Mouse (Mus musculus): ENCODE data around the gene Khdrbs2. TPM values are rescaled to one million over a fixed set of nuclear protein-coding genes. Genes with fewer than 3 reads are reported as not detected.

Gene Khdrbs2
- polyA plus RNA-seq (2017; shearing (Covaris generic)), result not detected

GRCm38 (mm10) chr1:32172506-32173239 is at the start of gene Khdrbs2:
Gene Khdrbs2 (plus strand): TSS chr1:32172714.

GRCm38 (mm10) chr1:32547194-32547593 is 374.7 kb downstream of the Khdrbs2 start, which contains the start of gene Gm5415:
Gene Gm5415 (minus strand): TSS chr1:32547294.

